Mouse (Mus musculus): ENCODE measurements around the gene Nfatc2. TPM values are rescaled to one million over a fixed set of nuclear protein-coding genes. Genes with fewer than 3 reads are reported as not detected.
A peak's percentile ranks its signal among the peaks of the same experiment; 100 is the strongest.

Nfatc2 gene
- polyA plus RNA-seq, 3 experiments from 2014 or later, result 21.7 to 24.8 (median 23.1) TPM

DNA sequence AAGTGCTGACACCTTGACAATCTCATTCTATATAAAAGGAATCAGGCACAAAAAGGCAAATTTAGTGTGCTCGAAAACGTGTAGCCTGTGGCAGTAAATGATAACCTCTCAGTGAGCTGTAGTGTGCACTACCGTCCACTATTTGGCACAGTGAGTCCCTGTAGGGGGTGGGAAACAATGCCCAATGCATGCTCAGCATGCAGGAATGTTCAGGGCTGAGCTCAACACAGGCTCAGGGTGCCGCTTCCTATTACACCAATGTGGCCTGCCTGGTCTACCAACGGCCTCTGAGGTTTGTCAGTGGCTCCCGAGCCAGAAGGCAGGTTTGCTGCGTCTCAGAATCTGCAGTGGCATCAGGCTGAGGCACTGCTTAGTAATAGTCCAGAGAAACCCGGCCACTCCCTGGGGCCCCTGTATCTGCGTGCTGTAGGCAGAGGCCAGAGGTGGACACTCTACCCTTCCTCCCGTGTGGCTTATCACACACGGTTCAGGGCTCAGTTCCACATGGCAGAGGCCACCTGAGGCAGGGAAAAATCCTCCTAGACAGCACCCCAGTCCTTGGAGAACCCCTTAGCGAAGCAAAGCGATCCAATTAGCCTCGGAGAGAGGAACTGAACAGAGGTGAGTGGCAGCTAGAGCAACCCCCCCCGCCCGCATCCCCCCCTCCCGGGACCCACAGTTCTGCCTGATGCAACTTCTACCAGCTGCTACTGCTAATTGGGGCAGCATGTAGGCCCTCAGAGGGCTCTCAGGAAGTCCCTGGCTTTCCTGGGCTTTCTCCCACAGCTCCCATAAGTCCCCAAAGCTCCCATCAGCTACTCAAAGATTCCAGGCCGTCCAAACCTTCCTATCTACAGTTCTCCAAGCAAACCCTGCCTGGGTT lies 74.7 kb downstream of the Nfatc2 start:
- no peak for ATAC-seq

DNA sequence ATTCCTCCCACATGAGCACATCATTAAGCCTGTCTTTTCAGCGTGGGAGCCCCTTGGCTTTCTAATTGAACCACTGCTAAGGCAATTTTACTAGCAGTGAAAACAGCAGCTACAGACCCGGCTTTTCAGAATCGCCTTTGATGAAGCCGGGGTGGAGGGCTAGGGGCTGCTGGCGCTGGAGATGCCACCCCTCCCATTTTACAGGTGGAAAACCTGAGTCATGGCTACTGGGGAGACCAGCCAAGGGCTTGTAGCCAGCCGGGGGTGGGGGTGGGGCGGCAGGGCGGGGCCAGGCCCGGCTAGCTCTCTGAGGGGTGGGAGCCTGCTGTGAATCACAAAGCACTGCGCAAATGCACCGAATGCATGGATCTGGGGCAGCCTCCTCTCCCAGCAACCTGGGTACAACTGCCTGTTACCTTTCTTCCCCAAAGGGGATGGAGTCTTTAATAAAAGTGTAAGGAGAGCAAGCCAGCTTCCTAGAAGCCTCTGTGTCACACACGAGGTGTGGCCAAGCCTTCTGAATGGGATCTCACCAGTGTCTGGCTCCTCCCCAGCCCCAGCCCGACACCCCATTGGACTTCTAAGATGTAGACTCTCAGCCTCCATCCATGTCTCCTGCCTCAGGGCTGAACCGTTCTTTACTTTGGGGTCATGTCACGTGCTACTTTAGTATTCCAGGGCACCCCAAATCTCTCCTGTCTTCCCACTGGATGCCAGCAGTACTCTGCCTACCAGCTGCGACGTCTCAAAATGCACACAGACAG lies 75.9 kb downstream of the Nfatc2 start:
- ATAC-seq, result no peak

DNA sequence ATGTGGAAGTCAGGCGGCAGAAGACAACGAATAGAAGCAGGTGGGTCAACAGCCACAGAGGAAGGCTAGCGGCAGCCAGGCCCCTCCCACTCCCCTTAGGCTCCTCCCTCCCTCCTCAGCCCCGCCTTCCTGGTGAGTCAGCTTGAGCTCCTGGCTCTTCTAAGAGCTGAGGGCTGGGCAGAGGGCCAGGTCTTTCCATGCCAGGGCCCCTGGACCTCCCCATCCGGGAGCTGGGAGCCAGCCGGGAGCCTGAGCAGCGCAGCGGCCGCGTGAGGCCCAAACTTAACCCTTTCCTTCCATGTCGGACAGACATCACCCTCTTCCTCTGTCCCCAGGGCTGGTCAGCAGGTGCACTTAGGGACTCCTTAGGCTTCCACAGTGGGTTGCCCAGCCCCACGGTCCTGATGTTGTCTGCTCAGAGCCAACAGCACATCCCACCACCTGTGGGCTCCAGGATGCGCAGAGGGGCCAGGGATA lies 76.5 kb downstream of the Nfatc2 start:
- no peak for ATAC-seq

DNA sequence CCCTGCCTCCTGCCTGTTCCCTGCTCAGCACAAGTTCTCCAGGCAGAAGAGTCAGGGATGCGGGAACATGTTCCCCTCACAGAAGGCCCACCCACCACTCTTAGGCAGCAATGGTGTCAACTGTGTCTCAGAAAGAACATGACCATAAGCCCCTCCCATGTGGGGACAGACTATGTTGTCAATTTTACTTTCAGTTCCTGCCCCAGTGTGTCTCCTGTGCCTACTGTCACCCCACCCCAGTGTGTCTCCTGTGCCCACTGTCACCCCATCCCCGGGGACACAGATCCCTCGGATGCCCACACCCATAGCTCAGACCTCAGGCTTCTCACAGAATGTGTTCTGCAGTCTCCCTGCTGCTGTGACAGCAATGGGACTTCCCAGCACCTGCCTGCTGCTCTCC lies 79.2 kb downstream of the Nfatc2 start:
- no peak for ATAC-seq

DNA sequence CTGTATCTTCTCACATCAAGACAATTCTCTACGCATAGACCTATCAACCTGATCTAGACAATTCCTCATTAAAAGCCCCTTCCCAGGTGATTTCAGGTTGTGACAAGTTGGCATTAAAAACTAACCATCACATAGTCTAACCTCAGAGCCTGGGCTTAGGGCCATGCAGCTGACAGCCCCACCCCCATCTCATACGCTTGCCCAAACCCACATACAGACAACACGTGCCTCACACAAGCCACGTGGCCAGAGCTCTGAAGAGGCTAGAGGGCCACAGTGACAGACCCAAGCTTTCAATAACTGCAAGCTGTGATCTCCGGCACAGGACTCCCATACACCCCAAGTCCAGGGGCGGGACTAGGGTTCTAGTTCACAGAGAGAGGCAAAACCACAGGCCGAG lies 80.7 kb downstream of the Nfatc2 start:
- no peak for ATAC-seq

DNA sequence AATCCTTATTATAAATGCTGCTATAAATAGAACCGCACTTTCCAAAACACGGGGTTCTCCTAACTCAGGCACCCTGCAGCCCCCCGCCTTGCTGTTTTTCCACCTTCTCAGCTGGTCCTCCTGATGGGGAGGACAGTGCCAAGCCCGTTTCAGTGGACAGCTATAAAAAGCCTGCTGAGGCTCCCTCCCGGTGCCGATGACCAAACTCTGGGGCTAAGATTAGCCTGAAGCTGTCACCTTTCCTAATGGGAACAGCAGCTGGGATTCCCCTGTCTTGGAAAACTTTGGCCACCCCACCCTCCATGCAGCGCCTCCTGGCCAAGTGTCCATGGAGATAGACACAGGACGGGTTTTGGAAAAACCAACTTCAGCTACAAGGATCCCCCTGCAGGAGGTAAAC lies 81.9 kb downstream of the Nfatc2 start:
- ATAC-seq, result no peak

DNA sequence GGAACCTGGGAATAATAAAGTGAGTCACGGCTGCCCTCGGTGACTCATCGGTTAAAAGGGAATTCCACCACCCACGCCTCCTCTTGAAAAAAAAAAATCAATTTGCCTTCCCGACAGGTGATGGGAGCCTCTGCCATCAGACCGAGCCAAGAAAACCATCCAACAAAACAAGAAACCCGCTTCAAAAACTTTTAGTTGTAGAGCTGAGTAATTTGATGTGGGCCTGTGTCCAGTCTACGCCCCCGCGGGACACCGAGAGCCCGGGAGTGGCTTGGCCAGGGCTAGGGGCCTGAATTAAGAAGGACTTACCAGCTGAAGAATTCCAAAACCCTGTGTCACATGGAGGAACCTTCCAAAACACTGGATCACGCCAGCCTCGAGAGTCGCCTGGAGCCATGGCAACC lies 83.2 kb downstream of the Nfatc2 start:
- ATAC-seq, result no peak

DNA sequence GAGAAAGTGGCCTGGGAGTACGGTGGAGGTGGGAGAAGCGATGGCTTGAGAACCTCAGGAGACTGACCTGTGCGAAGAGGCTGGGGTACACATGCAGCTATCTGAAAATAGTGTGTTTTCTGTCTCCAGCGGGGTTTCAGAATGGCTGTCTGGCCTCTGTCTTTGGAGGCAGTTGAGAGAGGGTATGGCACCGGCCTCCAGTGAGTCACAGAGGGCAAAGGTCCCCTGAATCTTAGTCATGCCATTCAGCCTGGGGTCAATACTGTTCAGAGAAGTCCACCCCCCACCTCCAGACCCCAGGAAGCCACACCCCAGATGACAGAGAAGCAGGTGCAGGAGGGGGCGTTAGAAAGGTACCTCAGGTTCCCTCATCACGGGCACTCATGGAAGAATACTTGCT lies 83.7 kb downstream of the Nfatc2 start:
- no peak for ATAC-seq

DNA sequence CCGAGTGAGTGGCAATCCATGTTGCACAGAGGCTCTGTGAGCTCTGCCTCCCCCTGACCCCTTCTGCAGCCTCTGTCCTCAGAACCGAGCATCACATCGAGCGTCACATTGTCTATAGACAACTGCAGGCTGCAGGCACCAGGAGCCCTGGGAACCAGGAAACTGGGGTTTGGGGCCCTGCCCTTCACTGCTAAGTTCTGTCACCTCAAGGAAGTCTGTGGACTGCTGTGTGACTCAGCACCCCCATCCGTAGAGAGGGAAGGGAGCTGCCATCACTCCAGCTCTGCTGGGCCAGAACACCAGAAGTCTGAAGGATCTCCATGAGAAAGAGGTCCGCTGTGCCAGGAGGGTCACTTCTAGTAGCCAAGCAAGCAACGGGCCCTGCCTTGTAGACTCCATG lies 84.7 kb downstream of the Nfatc2 start:
- no peak for ATAC-seq

DNA sequence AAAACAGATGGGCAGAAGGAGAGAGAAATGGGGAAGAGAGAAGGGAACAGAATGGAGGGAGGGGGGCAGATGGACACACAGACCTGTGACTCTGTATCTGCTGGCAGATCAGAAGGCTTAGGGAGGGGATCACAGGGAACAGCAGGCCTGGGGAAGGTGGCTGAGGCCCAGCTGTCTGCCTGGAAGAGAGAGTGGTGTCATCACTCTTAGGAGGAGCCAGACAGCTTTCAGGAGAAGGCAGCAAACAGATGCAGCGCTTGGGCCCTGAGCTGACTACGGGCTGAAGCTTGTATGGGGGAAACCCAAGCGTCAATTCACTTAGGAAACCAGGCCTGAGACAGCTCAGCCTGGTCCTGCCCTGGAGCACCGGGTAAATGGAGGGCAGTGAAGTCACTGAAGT lies 86.0 kb downstream of the Nfatc2 start:
- ATAC-seq, result no peak

DNA sequence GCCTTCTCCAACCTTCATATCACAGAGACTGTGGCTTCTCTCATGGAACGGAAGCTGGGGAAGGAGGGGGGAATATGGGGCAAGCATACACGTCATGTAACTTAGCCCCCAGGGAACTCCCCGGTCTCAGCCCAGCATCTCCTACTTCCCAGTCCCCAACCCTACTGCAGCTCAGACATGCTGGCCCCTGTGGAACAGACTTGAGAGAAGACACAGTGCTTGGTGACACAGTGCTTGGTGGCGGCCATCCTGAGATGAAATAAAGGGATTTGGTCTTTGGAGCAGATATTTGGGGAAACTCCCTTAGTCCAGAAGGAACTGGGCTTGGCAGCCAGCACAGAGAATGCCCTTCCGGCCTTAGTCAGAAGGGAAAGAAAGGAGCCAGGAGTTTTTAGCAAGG lies 87.3 kb downstream of the Nfatc2 start:
- no peak for ATAC-seq

DNA sequence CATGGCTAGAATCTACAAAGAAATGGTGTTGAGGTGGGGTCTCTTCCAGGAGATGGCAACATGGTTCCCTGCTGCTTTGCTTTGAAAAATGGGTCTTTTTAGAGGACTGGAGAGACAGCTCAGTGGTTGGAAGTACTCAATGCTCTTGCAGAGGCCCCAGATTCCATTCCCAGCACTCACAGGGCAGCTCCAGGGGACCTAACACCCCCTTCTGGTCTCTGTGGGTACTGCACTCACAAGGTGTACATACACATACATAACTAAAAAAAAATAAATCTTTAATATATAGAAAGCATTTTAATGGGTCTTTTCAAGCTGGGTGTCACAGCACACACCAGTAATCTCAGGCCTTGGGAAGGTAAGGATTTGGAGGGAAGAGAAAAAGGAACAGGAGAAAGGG lies 89.9 kb downstream of the Nfatc2 start:
- ATAC-seq, result no peak

DNA sequence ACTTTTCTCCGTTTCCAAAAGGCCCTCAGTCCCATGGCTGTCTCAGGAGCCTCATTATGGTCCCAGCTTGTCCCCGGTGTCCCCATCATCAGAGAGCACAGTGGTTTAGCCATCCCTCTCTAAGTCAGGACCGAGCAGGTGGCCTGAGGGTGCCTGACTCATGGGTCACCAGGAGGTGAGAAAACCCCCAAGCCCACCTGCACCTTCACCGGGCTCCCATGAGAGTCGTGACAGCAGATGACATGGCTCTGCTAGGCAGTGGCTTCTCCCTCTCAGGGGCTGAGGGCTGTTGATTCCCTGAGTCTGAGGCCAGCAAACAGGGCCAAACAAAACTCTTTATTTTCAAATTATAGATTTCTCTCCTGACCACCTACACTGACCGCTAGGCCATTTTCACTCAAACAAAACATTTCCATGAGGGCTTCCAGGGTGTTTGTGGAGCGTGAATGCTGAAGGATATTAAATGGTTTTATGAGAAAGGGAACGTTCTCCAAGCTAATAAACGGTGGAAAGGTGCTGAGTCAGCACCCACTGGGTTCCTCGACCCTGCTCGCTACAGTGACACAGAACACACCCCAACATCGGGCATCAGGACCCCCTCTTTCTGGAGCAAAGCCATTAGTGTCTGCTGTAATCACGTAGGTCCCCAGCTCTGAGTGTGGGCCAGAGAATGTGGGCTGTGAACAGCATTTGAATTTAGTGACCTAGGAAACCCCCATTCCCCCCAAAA lies 92.8 kb downstream of the Nfatc2 start:
- ATAC-seq, result no peak

DNA sequence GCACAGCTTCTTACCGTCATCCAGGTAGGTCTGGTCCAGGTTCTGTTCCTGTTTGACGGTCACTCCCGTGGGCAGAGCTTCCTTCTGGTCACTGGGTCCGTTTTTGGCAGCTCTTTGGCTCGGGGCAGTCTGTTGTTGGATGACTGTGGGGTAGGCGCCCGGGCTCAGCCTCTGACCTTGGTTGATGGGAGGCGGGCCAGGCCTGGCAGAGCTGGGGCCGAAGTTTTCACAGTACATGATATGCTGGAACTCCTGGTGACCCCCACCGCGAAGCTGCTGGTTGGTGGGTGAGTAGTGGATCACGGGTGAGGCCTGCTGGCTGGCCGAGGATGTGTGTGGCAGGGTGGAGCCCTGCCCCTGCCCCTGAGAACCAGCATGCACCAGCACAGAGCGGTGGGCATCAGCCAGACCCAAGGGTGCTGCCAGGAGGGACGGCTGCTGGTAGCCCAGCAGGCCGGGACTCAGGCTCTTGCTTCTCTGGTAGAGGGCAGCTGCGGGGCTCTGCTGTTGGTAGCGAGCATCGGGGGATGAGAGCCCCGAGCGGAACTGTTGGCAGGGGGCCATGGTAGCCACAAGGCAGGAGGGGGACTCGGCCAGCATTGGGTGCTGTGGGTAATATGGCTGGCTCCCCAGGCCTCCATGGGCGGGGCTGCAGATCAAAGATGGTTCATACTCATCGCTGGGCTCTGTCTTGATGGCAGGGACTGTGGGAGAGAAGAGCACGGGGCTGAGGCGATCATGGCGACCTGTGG lies 96.8 kb downstream of the Nfatc2 start:
- no peak for ATAC-seq

DNA sequence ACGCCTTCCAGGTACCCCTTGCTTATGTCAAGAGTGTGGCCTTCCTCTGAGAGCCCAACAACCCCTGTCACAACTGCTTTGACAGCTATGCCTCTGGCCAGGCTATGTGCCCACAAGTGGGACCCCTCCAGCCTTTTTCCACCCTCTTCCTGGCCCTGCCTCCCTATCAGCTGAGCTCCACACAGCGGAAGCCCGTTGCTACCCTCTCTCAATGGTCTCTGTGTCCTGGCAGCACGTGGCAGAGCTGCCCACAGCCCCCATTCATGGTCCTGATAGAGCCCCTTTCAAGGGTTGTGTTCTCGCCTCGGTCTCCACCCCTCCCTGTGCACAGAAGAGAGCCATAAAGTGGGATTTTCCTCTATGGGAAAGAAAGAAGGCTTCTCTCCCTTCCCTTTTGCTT lies 97.7 kb downstream of the Nfatc2 start:
- no peak for ATAC-seq

DNA sequence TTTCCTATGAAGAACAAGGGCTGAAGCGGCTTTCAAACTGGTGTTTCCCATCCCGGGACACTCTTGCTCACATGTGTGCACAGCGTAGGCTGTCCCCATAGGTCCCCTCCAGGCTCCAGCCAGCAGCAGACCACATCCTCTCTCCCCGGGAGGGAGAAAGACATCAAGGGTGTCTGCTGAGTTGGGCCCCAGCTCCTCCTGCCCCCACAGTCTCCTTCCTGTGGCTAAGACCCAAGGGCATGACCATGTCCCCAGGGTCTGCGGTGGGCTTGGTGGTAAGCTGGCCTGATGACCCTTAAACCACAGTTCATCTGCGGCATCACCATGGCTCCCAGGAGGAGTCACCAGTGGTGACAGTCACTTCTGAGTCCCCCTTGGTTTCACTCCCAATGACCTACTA lies 100.7 kb downstream of the Nfatc2 start:
- no peak for ATAC-seq

DNA sequence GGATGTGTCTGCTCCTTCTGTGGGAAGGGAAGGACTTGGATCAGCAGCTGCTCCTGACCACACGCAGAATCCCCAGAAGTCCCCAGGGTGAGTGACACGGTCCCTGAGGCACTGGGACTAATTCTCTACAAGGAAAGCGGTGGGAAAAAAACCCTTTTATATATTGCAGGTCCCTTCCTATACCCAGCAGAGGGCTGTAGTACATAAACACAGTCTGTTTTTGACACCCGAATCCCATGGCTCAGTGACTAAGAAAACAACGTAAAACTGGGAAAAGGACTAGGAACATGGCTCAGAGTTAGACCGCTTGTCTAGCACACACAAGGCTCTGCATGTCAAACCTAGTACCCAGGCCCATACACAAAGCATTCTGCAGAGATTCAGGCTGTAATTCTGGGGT lies 101.2 kb downstream of the Nfatc2 start:
- no peak for ATAC-seq

DNA sequence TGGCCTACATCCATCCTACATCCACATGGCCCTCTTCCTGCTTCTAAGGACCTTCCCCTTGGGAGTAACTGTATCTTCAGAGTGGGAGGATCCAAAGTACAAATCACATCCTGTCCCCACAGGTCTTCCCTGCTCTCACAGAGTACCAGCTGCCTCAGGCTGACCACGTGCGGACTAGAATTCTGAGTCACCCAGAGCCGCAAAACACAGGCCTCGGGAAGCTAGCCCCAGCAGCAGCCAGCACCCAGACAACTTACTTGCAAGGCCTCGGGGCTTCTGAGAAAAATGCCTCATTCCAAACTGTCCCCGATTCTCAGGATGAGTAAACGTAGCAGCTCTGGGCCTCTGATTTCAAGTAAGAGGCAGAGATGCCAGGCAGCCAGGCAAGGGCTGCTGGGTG lies 109.7 kb downstream of the Nfatc2 start:
- ATAC-seq, result peak; percentile 25

DNA sequence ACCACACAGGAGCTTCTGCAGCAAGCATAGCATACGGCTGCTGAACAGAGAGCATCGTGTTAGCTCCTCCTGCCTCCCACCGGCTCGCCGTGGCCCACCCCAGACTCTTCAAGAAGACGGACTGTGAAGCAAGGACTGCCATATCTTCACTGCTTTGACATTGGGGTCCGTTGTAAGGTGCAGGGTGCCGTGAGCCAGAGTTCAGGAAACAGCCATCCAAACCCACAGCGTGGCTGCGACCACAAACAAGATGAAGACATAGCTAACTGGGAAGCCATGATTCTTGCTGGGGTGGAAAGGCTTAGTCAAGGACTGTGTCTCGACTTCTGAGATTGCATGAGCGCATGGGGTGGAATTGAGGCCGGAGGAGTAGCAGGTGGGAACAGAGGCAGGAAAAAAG lies 111.5 kb downstream of the Nfatc2 start:
- ATAC-seq, result no peak

DNA sequence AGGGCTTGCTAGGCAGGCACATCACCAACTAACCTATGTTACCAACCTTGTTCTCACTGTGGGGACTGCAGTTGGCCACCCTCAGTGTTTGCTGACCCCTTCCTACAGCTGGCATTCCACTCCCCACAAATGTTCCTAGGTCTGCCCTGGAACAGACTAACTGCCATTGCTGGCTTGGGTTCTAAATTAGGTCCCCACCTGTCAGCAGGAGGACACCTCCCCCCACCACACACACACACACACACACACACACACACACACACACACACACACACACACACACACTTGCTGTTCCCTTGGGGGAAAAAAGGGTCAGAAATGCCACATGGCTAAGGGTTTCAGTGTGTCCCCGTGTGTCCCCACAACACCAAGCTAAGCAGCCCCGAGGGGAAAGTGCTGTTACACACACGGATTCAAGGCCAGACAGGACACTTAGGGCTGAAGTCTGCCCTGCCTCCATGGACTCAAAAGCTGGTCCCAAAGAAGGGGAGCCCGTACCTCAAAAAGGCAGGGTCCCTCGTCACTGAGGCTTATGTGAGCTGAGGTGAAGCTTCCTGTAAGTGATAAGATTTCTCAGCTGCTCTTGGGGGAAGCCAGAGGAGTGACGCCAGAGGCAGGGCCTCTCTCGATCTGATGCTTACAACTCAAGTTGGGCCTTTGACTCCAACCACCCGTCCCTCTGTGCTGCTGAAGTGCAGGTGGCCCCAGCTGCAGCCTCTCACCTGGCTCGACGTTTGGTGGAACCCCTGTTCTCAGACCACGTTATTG lies 113.1 kb downstream of the Nfatc2 start:
- peak; percentile 32 for ATAC-seq

DNA sequence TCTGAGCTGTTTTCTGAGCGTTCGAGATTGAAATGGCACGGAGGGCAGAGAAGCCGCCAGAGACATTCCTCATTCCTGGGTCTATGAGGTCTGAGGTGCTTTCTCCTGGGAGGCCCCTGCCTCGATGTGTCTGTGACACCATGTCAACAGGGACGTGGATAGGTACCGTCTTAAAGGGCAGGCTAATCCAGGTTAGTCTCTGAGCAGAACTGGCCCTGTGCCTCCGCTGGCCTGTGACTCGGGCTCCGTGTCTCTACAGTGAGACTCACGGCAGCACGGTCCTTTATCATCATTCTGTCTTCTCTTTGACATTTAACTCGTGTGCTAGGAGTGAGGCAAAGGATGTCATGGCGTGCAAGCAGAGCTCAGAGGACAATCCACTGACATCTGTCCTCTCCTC lies 120.3 kb downstream of the Nfatc2 start:
- ATAC-seq, result no peak

DNA sequence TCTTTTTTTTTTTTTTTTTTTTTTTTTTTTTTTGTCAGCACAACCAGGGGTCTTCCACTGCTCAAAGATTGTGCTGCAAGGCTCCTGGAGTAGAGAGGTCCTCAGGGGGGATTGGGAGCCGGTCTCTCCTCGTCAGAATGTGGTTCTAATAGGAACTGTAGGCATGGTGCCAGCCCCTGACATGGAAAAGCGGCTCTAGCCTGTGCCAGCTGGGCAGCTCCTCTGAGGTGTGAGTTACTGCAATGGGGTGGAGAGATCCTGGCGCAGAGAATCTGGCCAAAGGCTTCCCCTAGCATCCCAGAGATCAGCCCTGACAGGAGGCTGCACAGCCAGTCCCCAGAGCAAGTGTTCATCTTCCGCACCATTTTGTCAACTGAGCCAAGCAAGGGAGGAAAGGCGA lies 120.8 kb downstream of the Nfatc2 start:
- no peak for ATAC-seq

Measured in inflammation-experienced regulatory T-cells, adult 6 months (primary cell).